Mouse (Mus musculus) brain, embryonic 14.5 days (tissue): Measurements from ENCODE around the gene Lrrc66. TPM values are rescaled to one million over a fixed set of nuclear protein-coding genes. Genes with fewer than 3 reads are reported as not detected.

ENCODE experiments used
- DNase-seq: peaks from one replicate; pipeline ENCODE4 v3.0.0-alpha.2; 2011; ENCODE audit warnings: low read depth
- CTCF ChIP-seq: fragments of 200-500 bp; IDR thresholded peaks from 2 replicates; pipeline ENCODE4 v1.5.1; 2012; ENCODE audit warnings: inconsistent platforms, mild to moderate bottlenecking, moderate library complexity, borderline replicate concordance; ENCODE audit not compliant: insufficient read depth, insufficient read length; ENCODE audit errors: extremely low read depth
- POLR2A ChIP-seq: fragments of 200-500 bp; IDR thresholded peaks from 2 replicates; pipeline ENCODE4 v1.6.1; 2012; ENCODE audit warnings: mild to moderate bottlenecking, inconsistent platforms, borderline replicate concordance; ENCODE audit not compliant: poor library complexity, insufficient read depth, insufficient read length, severe bottlenecking; ENCODE audit errors: extremely low read depth
- polyA plus RNA-seq: library from polyadenylated mRNA; depleted of rRNA; stranded (reverse); fragments of >200 nt; gene quantifications from 2 replicates; pipeline ENCODE4 v1.2.3, GENCODE M21; 2012

Gene Lrrc66
- polyA plus RNA-seq, 1 experiment = 0.04 TPM

DNA sequence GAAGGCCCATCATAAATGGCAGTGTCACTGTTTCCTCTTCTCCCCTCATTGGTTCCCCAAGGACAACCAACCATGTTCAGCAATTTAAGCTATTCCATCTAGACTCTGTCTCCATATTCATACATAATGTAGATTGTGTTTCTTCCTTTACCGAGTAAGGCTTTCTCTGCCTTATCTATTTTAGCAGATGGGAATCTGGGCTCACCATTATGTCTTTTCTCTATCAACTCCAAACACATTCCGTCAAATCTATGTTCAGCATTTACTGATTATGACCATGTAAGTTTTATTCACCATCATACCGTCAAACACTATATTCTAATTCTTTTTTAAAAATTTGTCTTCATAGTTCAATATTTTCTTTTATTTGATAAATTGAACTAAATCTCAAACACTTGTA is 8.7 kb upstream of the Lrrc66 start:
- TF ChIP-seq CTCF = no peak
- no peak for TF ChIP-seq POLR2A
- DNase-seq = no peak

- TF ChIP-seq POLR2A = no peak
- 0 out of 2 replicates have a peak, but pooled peaks have one; percentile 23 for TF ChIP-seq CTCF
- DNase-seq = peak; percentile 91
Measured at GRCm38 (mm10) chr5:73637337-73638107, 5.2 kb upstream of the Lrrc66 start.

- peak; percentile 76 for DNase-seq
- TF ChIP-seq CTCF = peak; percentile 83
- no peak for TF ChIP-seq POLR2A
Measured at GRCm38 (mm10) chr5:73633141-73633540, 815 bp upstream of the Lrrc66 start.

DNA sequence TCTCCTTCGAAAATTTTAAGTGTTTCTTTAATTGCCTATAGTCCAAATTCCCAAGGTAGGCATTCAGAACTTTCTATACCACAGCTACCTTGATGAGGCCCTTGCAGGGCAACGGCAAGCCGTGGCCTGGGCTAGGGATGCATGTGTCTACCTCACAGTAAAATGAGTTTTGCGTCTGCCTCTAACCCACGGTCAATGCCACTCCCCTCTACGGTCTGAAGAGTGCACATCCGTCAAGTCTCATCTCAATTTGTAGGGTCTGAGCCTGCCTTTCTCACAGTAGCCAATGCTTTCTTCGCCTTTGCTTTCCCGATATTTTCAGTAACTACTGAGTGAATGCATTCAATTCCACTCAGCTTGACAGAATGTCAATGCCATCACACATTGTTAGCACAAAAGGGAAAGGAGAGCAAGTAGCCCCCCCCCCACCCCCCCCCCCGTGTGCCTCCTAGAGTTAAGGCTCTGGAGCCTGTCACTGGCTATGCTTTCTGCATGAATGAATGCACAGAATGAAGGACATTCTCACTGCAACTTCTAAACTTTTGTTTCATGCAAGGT is 1.2 kb downstream of the Lrrc66 start:
- TF ChIP-seq CTCF (no peak), POLR2A (no peak)
- DNase-seq = no peak

GRCm38 (mm10) chr5:73630141-73630540 is 2.2 kb downstream of the Lrrc66 start:
- no peak for DNase-seq
- no peak for TF ChIP-seq POLR2A
- TF ChIP-seq CTCF = no peak

- DNase-seq = no peak
Measured at GRCm38 (mm10) chr5:73627991-73628390, 4.3 kb downstream of the Lrrc66 start.

DNA sequence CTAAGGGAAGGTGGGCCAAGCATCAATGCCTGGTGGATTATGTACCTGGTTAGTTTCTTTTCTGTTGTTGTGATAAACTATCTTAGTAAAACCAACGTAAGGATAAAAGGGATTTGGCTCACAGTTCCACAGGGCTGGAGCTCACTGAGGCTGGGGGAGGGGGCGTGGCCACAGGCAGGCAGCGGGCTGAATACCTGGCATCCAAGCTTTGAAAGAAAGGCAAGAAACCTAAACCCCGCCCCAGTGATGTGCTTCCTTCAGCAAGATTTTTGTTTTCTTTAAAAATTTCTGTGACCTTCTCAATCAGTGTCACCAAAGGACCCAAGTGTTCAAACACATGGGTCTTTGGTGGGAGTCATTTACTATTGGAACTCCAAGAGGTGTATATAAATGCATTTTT is 4.8 kb downstream of the Lrrc66 start:
- no peak for TF ChIP-seq CTCF
- no peak for TF ChIP-seq POLR2A
- DNase-seq = no peak

More at GRCm38 (mm10) chr5:73627991-73628390, 4.3 kb downstream of the Lrrc66 start:
- no peak for TF ChIP-seq POLR2A
- no peak for TF ChIP-seq CTCF

- no peak for DNase-seq
- TF ChIP-seq CTCF (no peak), POLR2A (no peak)
Measured at GRCm38 (mm10) chr5:73626842-73627241, 5.5 kb downstream of the Lrrc66 start.

DNA sequence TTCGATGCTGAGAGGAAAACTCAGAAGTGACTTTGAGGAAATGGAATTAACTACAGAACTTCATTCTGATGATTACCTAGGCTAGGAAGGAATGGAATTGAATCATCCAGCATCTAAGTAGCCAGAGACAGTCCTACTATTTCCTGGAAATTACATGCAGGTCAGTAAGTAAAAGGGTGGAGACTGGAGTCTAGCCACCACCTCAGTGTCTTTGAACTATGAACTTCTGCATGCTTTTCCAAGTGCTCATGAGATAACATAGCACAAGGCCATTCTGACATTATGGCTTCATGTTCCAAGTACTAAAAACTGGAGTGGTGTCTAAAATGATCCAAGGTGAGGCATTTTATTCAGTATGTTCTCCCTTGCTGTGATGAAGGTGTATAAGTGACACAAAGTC is 6.8 kb downstream of the Lrrc66 start:
- TF ChIP-seq CTCF (no peak), POLR2A (no peak)
- no peak for DNase-seq

DNA sequence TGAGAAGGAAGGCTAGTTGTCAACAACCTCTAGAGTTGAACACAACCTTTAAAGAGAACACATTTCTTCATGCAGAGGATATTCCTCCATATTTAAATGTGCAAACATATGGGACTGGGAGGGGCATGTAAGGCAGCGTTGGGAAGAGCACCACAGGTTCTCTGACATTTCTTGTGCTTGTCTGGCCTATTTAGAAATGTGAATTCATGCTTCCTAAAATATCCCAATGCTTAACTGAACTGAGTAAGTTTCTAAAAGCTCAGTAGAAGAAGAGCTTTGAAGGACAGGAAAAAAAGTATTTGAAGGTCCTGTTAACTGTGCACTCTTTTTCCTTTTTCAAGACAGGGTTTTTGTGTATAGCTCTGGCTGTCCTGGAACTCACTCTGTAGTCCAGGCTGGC is 13.4 kb downstream of the Lrrc66 start:
- no peak for TF ChIP-seq CTCF
- TF ChIP-seq POLR2A = no peak
- no peak for DNase-seq

DNA sequence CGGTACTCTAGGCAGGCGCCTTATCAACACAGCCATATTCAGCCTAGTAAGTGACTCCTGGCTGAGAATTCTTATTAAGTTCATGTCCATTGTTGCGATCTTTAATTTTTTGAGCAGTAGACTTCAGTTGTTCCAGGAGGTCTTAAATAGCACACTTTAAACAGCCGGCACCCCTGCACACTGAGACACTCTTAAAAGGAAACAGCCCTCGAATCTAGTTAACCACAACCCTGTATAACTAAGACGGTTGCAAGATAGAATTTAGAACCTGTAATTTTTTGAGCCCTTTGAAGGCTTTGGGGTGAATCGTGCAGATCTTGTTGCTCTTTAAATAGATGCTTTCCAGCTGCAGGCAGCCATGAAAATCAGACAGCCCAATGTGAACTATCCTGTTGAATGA is 17.1 kb downstream of the Lrrc66 start:
- DNase-seq = no peak
- no peak for TF ChIP-seq CTCF
- no peak for TF ChIP-seq POLR2A

DNA sequence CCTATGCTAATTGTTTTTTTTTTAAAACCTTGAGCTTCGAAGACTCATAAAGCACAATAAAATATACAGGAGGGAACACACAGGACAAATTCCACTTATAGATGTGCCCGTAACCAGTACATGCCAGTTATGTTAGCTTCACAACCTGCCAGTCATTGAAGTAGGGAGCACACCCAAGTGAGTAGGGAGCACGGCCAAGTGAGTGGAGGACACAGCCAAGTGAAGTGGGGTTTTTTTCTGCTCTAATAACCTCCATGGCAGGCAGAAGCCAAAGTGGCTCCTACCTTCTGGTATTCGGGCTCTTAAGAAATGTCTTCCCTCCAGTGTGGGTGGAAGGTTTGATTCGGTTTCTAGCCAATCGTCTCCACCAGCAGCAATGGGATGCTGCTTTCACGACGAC is 19.0 kb downstream of the Lrrc66 start:
- no peak for TF ChIP-seq CTCF
- no peak for TF ChIP-seq POLR2A

More for the DNA sequence above, 19.0 kb downstream of the Lrrc66 start:
- DNase-seq = no peak
